Mouse (Mus musculus) MEL (cell line): ENCODE data around the gene Sh3d19.

ENCODE experiments used
- E2F4 ChIP-seq: IDR thresholded peaks from 2 replicates; pipeline ENCODE4 v1.6.1; 2011; ENCODE audit warnings: low read depth, low read length, improper control_type of control experiment, borderline replicate concordance
- NELFE ChIP-seq: IDR thresholded peaks from 2 replicates; pipeline ENCODE4 v1.6.1; 2011; ENCODE audit warnings: low read depth, low read length, improper control_type of control experiment
- UBTF ChIP-seq: IDR thresholded peaks from 2 replicates; pipeline ENCODE4 v1.6.1; 2012; ENCODE audit warnings: low read depth, mild to moderate bottlenecking, inconsistent platforms, low read length, improper control_type of control experiment, moderate library complexity, borderline replicate concordance; ENCODE audit not compliant: insufficient read depth
- ZC3H11A ChIP-seq: IDR thresholded peaks from 2 replicates; pipeline ENCODE4 v1.6.1; 2012; ENCODE audit warnings: low read depth, mild to moderate bottlenecking, inconsistent platforms, low read length, improper control_type of control experiment
- ZNF384 ChIP-seq: IDR thresholded peaks from 2 replicates; pipeline ENCODE4 v1.6.1; 2012; ENCODE audit warnings: low read depth, mild to moderate bottlenecking, inconsistent platforms, low read length, improper control_type of control experiment

DNA sequence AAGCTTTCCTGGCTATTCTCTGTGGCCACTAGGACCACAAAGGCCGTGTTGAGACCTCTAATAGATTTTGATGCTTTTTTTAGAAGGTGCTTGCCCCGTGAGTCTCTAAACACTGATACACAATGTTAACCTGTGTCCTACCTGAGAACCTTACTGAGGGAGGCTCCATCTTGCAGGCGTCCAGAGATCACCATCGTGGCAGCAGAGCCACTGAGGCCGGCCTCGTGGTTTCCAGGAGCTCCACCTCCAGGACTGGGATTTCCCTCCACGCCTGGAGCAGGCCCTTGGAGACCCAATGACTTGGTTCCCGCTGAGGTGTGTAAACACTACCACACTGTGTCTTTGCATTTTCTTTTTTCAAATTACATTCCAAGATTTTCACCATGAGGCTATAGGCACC, 112.1 kb downstream of the Sh3d19 start:
- TF ChIP-seq UBTF (no peak), E2F4 (no peak), ZC3H11A (no peak), NELFE (no peak), ZNF384 (no peak)
